Mouse (Mus musculus): ENCODE measurements around the gene Fkrp.

The Fkrp gene

DNA sequence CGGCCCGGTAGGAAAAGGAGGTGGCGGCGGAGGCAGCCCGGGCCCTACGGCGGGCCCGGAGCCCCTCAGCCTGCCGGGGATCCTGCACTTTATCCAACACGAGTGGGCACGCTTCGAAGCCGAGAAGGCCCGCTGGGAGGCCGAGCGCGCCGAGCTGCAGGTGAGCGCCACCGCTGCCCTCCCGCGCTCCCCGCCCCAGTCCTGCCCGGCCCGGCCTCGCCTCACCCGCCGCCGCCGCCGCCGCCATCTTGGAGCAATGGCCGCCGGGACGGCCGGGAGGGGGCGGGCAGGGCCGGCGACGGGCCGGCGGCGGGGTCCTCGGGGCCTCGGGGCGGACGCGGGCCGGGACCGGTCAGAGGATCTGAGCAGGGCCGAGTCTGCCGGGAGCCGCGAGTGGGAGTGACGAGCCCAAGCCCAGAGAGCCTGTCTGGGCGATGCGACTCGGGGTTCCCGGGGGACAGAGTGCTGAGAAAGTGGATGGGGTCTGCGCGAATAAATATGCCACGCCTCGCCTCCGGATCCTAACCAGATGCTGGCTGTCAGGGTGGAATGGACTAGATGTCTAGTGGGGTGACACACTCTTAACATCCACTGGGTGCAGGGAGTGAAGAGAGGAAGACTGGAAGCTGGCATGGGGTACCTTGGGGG, at the start of gene Fkrp:
Gene Fkrp (minus strand): TSS at position 258 of the 648 bp plus-strand sequence.
- no peak for DNase-seq (ENCODE audit: low spot score)

DNA sequence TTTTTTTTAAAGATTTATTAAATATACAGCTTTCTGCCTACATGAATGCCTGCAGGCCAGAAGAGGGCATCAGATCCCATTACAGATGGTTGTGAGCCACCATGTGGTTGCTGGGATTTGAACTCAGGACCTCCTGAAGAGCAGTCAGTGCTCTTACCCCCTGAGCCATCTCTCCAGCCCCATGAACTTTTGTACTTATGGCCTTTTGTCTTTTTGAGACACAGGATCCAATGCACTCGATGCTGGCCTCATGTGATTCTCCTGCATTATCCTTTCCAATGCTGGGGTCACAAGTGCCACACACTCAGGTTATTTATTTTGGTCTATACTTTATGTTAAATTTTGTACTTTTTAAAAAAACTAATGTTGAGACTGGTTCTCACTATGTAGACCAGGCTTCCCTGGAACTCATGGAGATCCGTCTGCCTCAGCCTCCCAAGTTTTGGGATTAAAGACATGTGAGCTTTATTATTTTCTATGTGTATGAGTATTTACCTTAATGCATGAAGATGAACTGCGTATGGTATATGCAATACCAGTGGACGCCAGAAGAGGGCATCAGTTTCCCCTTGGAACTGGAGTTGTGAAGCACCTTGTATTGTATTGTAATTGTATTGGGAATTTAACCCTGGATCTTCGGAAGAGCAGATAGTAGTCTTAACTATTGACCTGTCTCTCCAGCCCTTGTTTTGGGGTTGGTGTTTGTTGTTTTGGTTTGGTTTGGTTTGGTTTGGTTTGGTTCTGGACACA, 43.5 kb upstream of the Fkrp start:
- peak; percentile 44 for DNase-seq (ENCODE audit: low spot score)

DNA sequence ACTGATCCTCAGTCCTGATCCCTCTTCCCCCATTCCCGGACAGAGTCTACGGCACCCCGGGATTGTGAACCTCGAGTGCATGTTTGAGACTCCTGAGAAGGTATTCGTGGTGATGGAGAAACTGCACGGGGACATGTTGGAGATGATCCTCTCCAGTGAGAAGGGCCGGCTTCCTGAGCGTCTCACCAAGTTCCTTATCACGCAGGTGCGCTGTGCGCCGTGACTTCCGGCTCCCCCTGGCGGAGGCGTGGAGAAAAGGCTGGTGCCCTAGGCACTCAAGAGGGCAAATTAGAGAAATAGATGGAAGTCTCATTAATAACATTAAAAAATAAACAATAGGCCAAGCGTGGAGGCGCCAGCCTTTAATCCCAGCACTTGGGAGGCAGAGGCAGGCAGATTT, 41.8 kb upstream of the Fkrp start:
- peak; percentile 53 for DNase-seq (ENCODE audit: low spot score)

DNA sequence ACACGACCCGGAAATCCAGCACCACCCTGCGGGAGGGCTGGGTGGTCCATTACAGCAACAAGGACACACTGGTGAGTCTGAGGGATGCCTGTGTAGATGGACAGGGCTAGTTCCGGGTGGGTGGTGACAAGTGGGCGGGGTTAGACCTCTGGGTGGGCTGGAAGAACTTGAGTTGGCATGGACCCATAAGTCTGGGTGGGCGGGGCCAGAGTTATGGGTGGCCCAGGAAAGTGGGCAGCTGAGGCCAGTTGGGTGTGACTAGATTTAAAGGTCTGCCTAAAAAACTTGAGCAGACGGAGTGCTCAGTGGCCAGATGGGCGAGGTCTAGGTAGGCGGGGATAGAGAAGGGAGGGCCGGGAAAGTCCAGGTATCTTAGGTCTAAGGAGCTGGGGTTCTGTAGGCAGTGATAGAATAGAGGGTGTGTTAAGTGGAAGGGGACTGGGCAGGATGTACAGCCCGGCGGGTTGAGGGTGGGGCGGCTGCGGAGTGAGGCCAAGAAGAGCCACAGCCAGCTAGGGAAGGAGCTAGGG, 36.8 kb upstream of the Fkrp start:
- DNase-seq (ENCODE audit: low spot score), result no peak

DNA sequence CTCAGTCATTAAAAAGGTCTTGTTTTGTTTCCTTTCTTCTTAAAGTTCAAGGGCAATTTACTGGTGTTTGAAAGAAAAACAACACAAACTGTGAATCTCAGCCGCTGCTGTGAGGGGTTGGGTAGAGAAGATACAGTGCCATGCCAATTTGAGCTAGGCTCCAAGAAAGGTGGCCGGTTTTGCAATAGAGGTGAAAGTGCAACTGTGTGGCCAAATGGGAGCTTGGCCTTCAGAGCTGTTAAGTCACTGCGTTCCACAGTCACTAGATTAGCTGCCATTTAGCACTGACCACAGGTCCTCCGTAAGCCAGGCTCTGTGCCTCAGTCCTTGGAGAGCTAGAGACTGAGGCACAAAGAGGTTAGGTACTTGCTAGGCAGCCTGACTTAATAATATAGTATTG, 35.1 kb upstream of the Fkrp start:
- DNase-seq (ENCODE audit: low spot score), result no peak

DNA sequence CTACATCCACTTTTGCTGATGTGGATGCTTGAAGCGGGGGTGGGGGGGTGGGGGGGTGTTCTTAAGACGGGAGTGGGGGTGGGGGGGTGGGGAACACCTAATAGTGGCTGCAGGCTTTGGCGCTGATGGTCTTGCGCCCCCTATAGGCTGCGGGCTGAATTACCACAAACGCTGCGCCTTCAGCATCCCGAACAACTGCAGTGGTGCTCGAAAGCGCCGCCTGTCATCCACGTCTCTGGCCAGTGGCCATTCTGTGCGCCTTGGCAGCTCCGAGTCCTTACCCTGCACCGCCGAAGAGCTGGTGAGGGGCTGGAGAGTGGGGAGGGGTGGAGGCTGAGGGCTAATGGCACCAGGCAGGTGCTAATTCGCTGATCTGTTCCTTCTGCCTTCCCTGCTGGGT, 32.0 kb upstream of the Fkrp start:
- peak; percentile 41 for DNase-seq (ENCODE audit: low spot score)

DNA sequence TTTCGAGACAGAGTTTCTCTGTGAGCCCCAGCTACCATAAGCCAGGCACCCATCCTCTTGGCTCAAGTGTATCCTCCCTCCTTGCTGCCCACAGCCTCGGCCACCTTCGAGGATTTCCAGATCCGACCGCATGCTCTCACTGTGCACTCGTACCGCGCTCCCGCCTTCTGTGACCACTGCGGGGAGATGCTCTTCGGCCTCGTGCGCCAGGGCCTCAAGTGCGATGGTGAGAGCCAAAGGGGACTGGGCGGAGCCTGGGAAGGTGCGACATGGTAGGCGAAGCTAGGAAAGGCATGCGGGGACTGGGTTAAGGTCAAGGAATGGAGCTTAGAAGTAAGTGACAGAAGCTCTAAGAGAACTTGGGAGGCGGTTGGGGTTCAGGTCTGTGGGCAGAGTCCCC, 31.0 kb upstream of the Fkrp start:
- no peak for DNase-seq (ENCODE audit: low spot score)

DNA sequence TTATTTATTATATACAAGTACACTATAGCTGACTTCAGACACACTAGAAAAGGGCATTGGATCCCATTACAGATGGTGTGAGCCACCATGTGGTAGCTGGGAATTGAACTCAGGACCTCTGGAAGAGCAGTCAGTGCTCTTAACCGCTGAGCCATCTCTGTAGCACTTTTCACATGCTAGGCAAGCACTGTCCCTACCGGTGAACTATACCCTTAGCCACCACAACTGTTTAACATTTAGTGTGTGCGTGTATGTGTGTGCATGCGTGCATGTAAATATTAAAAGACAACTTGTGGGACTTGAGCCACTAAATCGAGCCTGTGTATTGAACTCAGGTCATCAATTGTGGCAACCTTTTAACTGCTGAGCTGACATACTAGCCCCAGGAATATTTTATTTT, 30.2 kb upstream of the Fkrp start:
- DNase-seq (ENCODE audit: low spot score), result no peak

DNA sequence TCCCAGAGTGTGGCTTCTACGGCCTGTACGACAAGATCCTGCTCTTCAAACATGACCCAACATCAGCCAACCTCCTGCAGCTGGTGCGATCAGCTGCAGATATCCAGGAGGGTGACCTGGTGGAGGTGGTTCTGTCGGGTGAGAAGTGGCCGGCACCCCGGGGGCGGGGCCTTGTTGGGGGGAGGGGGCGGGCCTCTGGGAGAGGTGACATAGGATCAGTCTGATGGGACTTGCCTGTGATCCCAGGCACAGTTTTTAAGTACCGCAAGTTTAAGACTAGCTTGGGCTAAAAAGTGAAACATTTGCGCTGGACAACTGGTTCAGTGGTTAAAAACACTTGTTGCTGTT, 29.3 kb upstream of the Fkrp start:
- no peak for DNase-seq (ENCODE audit: low spot score)

DNA sequence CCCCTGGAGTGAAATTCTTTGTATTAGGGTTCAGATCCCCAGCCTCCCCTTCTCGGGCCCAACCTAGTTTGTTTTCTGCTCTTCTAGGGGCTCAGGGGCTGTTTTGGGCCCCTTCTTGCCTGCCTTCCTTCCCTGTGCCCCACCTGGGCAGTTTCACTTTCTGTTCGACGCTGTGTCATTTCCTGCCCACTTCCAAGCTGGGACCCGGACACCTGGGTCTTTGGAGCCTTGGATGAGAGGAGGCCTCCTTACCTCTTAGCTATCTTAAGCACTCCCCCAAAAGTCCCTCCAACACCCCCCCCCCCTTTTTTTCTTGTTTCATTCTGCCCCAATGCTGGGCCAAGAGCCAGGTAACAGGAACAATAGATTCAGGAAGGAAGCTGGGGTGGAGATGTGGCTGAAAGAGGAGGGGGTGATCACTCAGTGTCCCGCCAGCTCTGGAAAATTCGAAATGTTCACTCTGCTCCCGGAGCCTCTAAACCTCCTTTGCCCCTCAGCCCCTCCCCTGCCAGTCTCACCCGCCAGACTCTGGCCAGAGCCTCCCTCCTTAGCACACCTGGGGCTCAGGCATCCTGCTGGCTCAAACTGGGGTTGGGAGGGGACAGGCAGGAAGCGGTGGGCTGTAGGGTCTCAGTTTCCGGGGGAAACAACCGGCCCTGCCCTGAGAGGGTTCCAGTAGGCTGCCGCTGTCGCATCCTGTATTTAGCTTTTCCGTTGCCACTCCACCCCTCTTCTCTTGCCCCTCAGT, 28.7 kb upstream of the Fkrp start:
- DNase-seq (ENCODE audit: low spot score), result peak; percentile 67

DNA sequence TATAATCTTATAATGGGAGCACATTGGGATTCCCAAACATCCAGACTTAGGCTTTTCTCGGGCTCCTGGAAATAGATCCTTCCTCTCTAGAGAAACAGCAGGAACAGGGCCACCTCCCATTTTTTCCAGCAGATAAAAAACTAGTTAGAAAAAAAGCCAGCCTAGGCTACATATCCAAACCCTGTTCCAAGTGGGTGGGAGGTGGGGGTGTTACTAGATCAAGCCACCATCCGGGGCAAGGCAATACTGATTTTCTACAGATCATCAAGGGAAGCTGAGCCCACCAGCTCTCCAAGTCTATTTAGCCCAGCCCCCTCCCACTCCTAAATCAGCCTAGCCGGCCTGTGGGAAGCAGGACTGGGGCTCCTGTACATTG, 28.2 kb upstream of the Fkrp start:
- DNase-seq (ENCODE audit: low spot score), result no peak

DNA sequence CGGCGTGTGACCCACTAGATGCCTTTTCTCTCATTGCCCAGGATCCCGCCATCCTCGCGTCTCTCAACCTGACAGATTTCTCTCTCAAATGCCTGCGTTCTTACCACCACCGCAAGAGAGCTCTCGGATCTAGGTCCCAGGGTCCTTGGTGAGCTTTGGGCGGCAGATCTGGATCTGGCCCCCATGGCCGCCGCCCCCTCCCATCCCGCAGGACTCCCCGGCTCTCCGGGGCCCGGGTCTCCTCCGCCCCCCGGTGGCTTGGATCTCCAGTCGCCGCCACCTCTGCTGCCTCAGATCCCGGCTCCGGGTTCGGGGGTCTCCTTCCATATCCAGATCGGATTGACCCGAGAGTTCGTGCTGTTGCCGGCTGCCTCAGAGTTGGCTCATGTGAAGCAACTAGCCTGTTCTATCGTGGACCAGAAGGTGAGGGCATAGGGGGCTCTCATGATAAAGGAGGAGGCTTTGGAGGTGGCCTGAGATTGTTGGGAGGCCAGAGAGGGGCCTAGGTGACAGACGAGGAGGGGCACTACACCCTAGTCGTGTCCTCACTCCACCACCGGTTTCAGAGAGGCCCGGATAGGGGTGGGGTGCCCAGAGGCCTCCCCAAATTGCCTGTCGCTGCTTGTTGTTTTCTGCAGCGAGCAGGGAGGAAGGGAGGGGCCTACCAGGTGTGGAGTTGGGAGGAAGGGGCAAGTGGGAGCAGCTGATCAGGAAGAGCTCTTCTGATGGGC, 27.1 kb upstream of the Fkrp start:
- peak; percentile 39 for DNase-seq (ENCODE audit: low spot score)

DNA sequence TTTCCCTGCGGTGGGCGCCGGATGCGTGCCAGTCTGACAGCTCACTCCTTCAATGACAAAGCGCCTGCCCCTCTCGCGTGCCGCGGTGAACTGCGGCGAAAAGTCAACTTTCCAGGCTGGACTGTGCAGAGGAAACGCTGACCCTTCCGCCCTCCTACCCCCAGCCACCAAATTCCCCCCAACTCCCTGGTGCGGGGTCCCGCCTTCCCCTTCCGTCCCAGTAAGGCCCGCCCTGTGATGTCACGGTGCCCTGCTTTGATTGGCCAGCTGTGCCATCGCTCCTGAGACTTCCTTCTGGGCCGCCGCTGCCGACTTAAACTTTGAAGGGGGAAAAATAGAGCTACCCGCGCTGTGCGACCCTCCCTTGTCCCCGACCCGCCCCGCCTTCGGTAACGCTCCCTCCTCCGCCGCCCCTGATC, 26.1 kb upstream of the Fkrp start, which contains the start of gene Prkd2:
Gene Prkd2 (plus strand): TSS at position 258 of the 419 bp plus-strand sequence.
- DNase-seq (ENCODE audit: low spot score), result peak; percentile 79

DNA sequence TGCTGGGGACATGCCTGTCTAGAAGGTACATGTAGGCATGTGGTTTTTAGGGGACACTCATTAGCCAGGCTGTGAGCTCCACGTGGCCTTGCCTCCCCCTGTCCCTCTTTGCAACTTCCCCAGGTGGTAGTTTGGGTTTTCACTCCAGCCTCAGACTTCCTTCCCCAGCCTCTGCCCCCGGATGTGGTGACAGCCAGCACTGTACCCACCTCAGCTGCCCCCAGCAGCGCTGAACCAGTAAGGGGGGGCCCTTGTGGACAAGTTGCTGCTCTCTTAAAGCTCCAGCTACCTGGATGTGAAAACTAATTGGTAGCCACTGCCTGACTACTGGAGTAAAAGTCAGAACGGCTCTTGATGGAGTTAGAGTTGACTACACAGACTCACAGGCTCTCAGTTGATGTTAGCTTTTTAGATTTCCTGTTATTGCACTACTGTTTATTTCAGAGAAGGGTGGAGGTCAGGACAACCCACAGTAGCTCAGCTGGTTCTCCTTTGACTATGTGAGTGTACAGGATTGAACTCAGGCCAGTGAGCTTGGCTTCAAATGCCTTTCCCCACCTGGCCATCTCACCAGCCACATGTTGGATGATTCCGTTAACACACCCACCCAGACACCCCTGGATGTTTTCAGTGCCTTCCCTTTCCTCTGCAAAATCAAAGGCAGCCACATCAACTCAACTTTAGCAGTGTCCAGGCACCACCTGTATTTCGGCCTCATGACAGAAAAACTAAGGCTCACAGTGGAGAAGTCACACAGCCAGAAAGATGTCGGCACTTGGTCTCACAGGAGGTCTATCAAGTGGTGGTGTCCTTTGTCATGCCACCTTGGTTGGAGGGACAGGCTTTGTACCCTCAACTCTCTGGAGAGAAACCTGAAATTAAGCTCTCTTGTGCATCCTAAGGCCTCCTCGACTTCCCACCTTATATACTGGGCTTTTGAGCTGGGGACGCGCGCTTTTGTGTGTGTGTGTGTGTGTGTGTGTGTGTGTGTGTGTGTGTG, 25.3 kb upstream of the Fkrp start:
- DNase-seq (ENCODE audit: low spot score), result peak; percentile 85

DNA sequence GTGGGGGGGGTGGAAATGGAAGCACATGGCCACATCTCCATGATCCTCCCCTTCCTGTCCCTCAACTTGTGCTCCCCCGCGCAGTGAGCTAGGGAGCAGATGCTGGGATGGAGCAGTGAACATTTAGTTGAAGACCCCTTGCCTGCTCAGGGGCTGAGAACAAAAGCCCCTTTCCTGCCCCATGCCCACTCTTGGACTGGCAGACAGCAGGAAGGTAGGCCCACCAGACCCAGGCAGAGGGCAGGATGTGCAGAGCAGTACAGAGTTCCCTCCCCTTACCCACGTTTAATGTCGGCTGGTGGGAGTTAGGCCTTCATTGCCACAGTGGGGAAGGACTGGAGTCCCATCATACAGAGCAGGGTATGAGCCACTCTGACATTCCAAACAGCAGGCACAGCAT, 24.5 kb upstream of the Fkrp start:
- no peak for DNase-seq (ENCODE audit: low spot score)

DNA sequence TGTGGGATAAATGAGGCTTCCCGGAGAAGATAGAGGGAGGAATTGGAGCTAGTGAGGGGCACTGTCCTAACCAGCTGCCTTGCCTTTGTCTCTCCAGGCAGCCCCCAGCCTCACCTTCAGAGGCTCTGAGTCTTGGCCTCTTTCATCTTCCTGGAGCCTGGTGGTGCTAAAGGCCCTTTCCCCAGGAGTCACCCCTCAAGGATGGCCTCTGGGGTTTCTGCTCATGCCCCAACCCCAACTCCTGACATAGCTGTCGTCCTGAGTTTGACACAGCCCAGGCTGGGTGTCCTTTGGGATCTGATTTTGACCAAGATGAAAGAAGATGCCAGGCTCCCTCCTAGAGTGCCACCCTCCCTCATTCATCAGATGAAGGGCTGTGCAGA, 23.6 kb upstream of the Fkrp start:
- no peak for DNase-seq (ENCODE audit: low spot score)

DNA sequence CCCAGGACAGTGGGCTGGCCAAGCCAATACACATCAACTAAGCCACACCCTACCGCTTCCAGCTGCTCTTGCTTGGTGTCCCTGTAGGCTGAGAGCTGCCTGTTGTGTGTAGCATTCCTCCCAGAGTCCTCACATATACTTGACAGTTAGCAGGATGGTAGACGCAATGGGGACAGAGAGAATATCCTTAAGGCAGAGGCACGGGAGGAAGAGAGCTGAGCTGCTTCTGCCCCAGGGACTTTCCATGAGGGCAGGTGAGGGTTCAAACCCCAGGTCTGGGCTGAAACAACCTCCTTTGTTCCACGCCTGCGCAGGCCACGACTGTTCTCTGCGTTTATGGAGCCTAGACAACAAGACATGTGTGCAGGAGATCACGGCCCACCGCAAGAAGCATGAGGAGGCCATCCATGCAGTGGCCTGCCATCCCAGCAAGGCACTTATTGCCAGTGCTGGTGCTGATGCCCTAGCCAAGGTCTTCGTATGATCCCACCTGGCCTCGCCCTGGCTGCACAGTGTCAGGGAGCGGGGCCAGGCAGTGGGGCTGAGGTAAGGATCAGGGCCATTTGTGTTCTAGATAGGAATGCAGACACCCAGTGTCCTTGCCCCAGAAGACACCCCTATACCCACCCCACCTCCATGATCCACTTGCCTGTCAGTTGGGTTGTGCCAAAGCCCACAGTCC, 23.0 kb upstream of the Fkrp start:
- DNase-seq (ENCODE audit: low spot score), result no peak

DNA sequence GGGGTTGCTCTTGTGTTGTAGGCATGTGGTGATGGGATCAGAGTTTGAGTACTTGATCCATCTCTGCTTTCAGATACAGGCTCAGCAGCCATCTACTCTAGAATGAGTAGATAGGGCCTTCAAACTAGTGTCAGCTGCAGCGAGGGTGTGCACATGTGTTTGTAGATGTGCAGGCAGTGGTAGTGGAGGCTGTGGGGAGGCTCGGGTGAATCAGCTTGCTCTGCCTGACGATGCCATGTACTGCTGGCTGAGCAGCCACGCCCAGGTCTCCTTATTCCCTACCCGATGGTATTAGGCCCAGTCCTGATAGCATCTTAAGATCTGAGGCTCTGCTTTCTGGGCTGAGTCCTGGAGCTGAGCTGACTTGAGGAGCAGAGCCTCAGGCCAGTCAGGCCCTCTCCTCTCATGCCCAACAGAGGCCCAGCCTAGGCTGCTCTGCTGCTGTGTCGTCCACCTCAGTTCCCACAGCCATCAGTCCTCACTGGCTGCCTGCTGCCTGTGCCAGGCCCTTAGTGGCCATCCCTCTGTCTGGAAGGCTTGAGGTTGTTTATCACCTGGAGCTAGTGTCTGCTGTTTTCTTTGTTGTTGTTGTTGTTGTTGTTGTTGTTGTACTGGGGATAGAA, 22.4 kb upstream of the Fkrp start:
- DNase-seq (ENCODE audit: low spot score), result no peak

DNA sequence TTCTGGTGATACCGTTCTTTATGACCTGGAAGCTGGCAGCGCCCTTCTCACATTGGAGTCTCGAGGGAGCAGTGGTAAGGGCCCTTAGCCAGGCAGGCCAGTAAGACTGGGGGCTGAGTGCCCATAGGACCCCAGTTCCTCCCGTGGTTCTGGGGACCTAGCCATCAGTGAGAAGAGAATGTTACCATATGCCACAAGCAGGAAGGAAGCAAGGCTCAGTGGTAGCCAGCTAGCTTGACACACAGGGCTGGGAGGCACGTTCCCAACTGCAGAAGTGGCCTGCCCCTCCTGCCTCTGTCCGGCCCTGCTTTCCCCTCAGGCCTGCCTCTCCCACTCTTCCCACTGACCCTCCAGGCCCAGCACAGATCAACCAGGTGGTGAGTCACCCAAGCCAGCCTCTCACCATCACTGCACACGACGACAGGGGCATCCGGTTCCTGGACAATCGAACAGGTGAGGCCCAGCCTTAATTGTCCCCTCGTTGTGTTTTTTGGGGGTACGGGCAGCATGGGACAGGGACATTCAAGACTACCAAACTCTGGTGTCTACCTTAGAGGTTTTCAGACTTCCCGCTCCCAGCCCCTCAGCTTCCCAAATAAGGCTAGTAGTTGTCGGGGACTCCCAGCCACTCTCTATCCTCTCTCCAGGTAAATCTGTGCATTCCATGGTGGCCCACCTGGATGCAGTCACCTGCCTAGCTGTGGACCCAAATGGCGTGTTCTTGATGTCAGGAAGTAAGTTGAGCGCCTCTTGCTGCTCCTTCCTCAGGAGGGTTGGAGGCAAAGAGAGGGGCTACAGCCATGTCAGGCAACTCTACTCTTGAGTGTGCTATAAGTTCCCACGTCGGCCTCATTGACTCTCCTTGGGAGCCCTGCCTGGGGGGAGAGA, 21.6 kb upstream of the Fkrp start:
- DNase-seq (ENCODE audit: low spot score), result peak; percentile 14

Measured in T-cell, adult 2 months (primary cell).